Mouse (Mus musculus): ENCODE data around the gene Ap1s1. TPM values are rescaled to one million over a fixed set of nuclear protein-coding genes. Genes with fewer than 3 reads are reported as not detected.

Gene Ap1s1
- 193 and 198 TPM in 2 replicates for polyA plus RNA-seq (2016; fragmentation: Nextera tagmentation; extraction: Ambion mirVana)

DNA sequence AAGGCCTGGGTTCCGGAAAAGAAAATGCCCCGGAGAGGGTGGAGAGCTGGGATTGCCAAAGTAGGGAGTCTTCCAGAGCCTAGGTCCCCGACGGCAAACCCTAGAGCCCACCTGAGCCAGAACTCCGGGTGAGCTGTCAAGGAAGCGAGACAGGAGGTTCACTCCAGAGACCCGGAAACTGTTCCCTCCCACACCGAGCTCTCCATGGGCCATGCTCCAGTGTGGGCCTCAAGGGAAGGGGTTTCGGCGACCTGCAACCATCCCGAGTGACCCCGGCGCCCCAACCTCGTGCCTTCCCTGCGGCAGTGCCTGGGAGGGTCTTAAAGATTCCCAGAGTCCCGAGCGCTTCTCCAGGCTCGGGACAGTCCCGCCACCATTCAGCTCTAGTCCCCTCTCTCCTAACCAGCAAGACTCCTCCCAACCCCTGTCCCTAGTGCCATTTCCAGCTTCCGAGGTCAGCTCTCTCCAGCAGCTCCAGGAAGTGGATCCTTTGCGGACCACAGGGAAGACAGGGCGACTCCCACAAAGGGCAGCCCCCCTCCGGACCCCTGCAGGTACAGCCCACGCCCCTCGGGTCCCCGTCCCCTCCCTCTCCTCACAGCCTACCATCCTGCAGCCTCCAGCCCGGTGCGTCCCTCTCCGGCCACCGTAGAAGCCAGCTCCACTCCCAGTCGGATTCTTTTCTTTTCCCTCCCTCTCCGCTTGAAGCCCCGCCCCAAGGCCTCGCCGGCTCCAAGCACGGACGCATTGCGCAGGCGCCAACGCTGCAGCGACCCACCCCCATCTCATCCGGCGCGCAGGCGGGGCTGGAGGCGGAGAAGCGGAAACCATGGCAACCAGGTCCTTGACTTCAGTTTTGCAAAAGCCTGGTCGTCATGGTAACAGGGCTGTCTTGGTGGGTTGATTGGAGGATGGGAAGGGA, at the start of gene Ap1s1:
TSS of gene Ap1s1 (minus strand) at position 734 of the 922 bp plus-strand sequence.
- Histone ChIP-seq H3K27ac (peak within 1 kb of the TSS; percentile 9; the same call in 1 of the 2 replicates), H3K27me3 (replicated peaks) (no peaks in the 10 kb centered on the region), H3K36me3 (peaks cover 21% of the 10 kb centered on the region), H3K4me2 (replicated peaks) (peak within 1 kb of the TSS; percentile 76), H3K9ac (peak within 1 kb of the TSS; percentile 77), H3K4me3 (peak within 1 kb of the TSS; percentile 67), H3K9me3 (no peaks in the 10 kb centered on the region), H3K4me1 (peaks cover 15% of the 10 kb centered on the region)
- peak; percentile 93 for ATAC-seq (ENCODE audit: low FRiP score, low read depth)
- WGBS, result 1% methylated on average over 48 of the region's 48 CpGs

DNA sequence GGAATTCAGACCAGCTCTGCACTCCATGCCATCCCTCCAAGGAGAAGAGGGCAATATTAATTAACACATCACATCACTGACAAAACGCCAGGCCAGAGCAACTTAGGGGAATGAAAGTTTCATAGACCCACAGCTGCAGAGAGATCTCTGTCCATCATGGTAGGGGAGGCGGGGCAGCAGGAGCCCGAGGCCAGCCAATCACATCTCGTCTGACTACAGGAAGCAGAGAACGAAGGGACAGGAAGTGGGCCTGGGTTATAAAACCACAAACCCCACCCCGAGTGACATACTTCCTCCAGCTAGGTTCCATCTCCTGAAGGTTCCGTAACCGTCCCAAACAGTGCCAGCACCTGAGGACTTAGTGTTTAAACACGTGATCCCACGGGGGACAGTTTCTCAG, 49.2 kb upstream of the Ap1s1 start:
- WGBS, result 85% methylated on average over 10 of the region's 10 CpGs
- H3K27ac ChIP-seq, result no peak overlapping the region
- no peak overlapping the region for H3K4me2 ChIP-seq (replicated peaks)
- H3K4me1 ChIP-seq, result no peaks in the 10 kb centered on the region
- ATAC-seq (ENCODE audit: low FRiP score, low read depth), result no peak
- no peaks in the 10 kb centered on the region for H3K36me3 ChIP-seq
- no peaks in the 10 kb centered on the region for H3K27me3 ChIP-seq (replicated peaks)
- no peak overlapping the region for H3K9ac ChIP-seq
- H3K9me3 ChIP-seq, result no peaks in the 10 kb centered on the region
- no peak overlapping the region for H3K4me3 ChIP-seq

DNA sequence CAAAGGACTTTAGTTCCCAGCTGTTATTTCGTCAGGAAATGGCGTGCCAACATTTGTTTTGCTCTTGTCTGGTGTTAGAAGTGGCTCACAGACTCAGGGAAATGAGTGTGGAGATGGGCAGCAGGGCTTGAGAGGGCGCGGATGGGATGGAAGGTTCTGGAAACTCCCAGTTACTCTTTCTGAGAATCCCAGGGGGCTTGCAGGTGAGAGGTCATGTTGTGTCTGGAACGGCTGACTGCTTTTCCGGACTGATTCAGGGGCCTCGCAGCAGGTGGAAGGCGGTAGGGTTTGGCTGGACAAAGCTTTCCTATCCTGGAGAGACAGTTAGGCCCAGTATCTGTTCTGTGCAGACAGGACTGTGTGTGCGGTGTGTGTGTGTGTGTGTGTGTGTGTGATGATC, 47.8 kb upstream of the Ap1s1 start:
- no peak overlapping the region for H3K4me2 ChIP-seq (replicated peaks)
- 77% methylated on average over 9 of the region's 9 CpGs for WGBS
- H3K4me3 ChIP-seq, result no peak overlapping the region
- no peaks in the 10 kb centered on the region for H3K27me3 ChIP-seq (replicated peaks)
- H3K4me1 ChIP-seq, result no peaks in the 10 kb centered on the region
- H3K9me3 ChIP-seq, result no peaks in the 10 kb centered on the region
- H3K9ac ChIP-seq, result no peak overlapping the region
- no peak overlapping the region for H3K27ac ChIP-seq
- ATAC-seq (ENCODE audit: low FRiP score, low read depth), result no peak
- H3K36me3 ChIP-seq, result no peaks in the 10 kb centered on the region

DNA sequence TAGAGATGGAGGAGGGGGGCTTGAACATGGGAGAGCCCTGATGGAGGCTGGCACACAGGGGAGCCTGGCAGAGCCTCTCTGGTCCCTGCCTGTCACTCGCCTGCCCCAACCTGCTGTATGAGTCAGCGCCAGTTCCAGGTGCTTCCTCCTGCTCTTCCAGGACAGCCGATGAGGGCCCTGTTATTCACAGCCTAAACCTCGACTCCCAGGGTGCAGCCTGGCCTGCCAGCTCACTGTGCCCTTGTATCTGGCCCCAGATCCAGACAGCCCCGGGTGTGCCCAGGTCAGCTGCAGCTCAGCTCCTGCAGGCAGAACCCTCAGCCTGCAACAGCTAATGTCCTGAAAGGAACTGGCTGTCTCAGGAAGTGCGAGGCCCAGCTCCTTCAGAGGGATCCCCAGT, 45.6 kb upstream of the Ap1s1 start:
- Histone ChIP-seq H3K4me2 (replicated peaks) (no peak overlapping the region), H3K27me3 (replicated peaks) (no peaks in the 10 kb centered on the region), H3K27ac (no peak overlapping the region), H3K9ac (no peak overlapping the region), H3K36me3 (no peaks in the 10 kb centered on the region), H3K4me3 (no peak overlapping the region), H3K4me1 (no peaks in the 10 kb centered on the region), H3K9me3 (no peaks in the 10 kb centered on the region)
- 63% methylated on average over 6 of the region's 6 CpGs for WGBS
- no peak for ATAC-seq (ENCODE audit: low FRiP score, low read depth)

DNA sequence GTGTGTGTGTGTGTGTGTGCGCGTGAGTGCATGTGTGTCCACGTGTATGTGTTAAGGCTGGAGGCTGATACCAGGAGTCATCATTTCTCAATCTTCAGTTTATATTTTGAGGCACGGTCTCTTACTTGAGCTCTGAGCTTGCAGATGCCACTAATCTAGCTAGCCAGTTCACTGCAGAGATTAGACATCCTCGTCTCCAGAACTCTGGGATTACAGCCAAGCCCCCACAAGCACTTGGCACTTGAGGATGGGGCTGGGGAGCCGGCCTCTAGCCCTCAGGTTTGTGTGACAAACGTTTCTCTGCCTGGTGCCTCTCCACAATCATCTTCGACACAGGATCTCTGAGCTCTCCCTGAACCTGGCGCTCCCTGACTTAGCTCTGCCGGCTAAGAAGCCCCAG, 44.9 kb upstream of the Ap1s1 start:
- H3K36me3 ChIP-seq, result no peaks in the 10 kb centered on the region
- no peaks in the 10 kb centered on the region for H3K9me3 ChIP-seq
- H3K4me2 ChIP-seq (replicated peaks), result no peak overlapping the region
- H3K4me1 ChIP-seq, result no peaks in the 10 kb centered on the region
- WGBS, result 84% methylated on average over 10 of the region's 10 CpGs
- no peaks in the 10 kb centered on the region for H3K27me3 ChIP-seq (replicated peaks)
- H3K4me3 ChIP-seq, result no peak overlapping the region
- ATAC-seq (ENCODE audit: low FRiP score, low read depth), result no peak
- H3K9ac ChIP-seq, result no peak overlapping the region
- H3K27ac ChIP-seq, result no peak overlapping the region

DNA sequence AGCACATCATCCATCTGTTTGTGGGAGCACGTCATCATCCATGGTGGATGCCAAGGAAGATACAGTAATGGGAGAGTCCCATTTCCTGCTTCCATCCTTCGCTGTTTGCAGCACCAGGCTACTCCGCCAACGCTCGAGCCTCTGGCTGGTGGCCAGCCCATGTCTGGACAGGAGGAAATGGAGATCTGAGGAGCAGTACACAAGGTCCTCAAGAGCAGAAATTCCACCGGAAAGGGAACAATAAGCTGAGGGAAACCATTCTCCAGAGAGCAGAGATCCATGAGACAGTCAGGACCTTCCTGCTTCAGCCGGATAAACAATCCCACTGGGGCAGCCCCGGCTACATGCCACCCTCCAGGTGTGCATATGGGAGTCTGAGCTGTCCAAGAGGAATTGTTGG, 41.5 kb upstream of the Ap1s1 start:
- H3K4me3 ChIP-seq, result no peak overlapping the region
- H3K4me1 ChIP-seq, result no peaks in the 10 kb centered on the region
- no peak for ATAC-seq (ENCODE audit: low FRiP score, low read depth)
- no peak overlapping the region for H3K27ac ChIP-seq
- no peak overlapping the region for H3K4me2 ChIP-seq (replicated peaks)
- no peaks in the 10 kb centered on the region for H3K27me3 ChIP-seq (replicated peaks)
- no peak overlapping the region for H3K9ac ChIP-seq
- H3K36me3 ChIP-seq, result no peaks in the 10 kb centered on the region
- 91% methylated on average over 8 of the region's 8 CpGs for WGBS
- H3K9me3 ChIP-seq, result no peaks in the 10 kb centered on the region

DNA sequence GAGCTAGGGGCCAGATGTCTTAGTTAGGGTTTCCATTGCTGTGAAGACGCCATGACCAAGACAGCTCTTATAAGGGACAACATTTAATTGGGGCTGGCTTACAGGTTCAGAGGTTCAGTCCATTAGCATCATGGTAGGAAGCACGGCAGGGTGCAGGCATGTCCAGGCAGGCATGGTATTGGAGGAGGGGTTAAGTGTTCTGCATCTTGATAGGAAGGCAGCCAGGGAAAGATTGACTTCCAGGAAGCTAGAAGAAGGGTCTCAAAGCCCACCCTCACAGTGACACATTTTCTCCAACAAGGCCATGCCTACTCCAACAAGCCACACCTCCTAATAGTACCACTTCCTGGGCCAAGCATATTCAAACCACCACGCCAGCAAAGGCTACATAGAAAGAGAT, 39.8 kb upstream of the Ap1s1 start:
- no peak for ATAC-seq (ENCODE audit: low FRiP score, low read depth)
- H3K27ac ChIP-seq, result no peak overlapping the region
- H3K9me3 ChIP-seq, result no peaks in the 10 kb centered on the region
- no peaks in the 10 kb centered on the region for H3K36me3 ChIP-seq
- no peak overlapping the region for H3K9ac ChIP-seq
- no peaks in the 10 kb centered on the region for H3K4me1 ChIP-seq
- H3K4me2 ChIP-seq (replicated peaks), result no peak overlapping the region
- H3K27me3 ChIP-seq (replicated peaks), result no peaks in the 10 kb centered on the region
- H3K4me3 ChIP-seq, result no peak overlapping the region
- 87% methylated on average over 3 of the region's 3 CpGs for WGBS

DNA sequence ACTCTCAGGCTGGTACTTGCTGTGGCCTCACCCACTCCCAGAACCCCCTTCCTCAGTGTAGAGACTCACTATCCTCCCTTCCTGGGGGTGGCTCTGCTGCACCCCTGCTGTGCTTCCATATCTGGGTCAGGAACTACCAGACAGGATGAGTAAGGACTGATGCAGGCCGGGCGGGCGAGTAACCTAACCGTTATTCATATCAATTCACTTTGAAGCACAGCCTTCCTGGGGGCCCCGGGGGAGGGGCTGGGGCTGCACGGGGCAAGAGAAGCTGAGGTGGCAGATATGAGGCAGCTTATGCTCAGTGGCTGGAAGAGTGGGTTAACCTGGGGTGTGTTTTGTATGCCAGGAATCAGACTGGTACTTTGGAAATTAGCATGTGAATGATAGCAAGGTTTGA, 39.1 kb upstream of the Ap1s1 start:
- Histone ChIP-seq H3K4me1 (no peaks in the 10 kb centered on the region), H3K9ac (no peak overlapping the region), H3K27ac (no peak overlapping the region), H3K27me3 (replicated peaks) (no peaks in the 10 kb centered on the region), H3K36me3 (no peaks in the 10 kb centered on the region), H3K4me3 (no peak overlapping the region), H3K9me3 (no peaks in the 10 kb centered on the region), H3K4me2 (replicated peaks) (no peak overlapping the region)
- WGBS, result 83% methylated on average over 6 of the region's 6 CpGs
- no peak for ATAC-seq (ENCODE audit: low FRiP score, low read depth)

DNA sequence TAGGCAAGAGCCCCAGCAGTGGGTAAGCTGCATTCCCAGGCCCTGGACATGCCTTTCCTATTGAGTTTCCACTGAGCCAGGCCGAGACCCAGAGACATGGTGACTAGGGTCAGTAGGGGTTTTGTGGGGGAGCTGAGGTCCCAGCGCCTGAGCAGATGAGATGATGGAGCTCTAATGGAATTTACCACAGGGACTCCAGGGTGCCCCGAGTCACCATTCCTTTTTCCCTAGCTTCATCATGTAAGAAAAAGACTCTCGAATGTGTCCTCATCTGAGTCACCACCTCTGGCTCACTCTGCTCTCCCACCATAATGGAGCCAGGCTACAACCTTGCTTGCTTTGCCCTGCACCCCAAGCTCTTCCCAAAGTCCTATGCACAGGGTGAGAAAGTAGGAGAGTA, 37.1 kb upstream of the Ap1s1 start:
- WGBS, result 83% methylated on average over 4 of the region's 4 CpGs

DNA sequence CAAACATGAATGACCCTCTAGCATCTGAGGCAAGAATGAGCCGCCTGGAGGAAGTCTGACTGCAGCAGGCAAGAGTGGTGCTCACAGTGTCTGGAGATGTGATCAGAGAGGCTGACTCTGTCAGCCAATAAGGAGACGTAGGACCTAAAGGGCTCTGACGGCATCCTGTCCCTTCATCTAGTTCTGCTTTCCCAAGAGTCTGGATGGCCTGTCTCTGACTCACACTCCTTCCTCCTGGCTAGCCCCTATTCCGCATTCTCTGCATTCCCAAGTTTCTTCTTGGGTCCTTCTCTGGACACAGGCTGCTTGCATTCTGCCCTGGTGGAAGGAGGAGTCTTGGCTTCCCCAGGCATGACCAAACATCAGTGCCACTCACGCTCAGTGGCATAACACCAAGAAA, 33.9 kb upstream of the Ap1s1 start:
- no peaks in the 10 kb centered on the region for H3K9me3 ChIP-seq
- no peak for ATAC-seq (ENCODE audit: low FRiP score, low read depth)
- H3K9ac ChIP-seq, result no peak overlapping the region
- H3K27ac ChIP-seq, result no peak overlapping the region
- 67% methylated on average over 5 of the region's 5 CpGs for WGBS
- no peak overlapping the region for H3K4me3 ChIP-seq
- H3K36me3 ChIP-seq, result no peaks in the 10 kb centered on the region
- H3K4me2 ChIP-seq (replicated peaks), result no peak overlapping the region
- H3K27me3 ChIP-seq (replicated peaks), result no peaks in the 10 kb centered on the region
- no peaks in the 10 kb centered on the region for H3K4me1 ChIP-seq

More for the DNA sequence above, 37.1 kb upstream of the Ap1s1 start:
- H3K4me1 ChIP-seq, result no peaks in the 10 kb centered on the region
- no peaks in the 10 kb centered on the region for H3K27me3 ChIP-seq (replicated peaks)
- no peak overlapping the region for H3K4me3 ChIP-seq
- no peaks in the 10 kb centered on the region for H3K9me3 ChIP-seq
- no peak overlapping the region for H3K4me2 ChIP-seq (replicated peaks)
- H3K36me3 ChIP-seq, result no peaks in the 10 kb centered on the region
- no peak overlapping the region for H3K9ac ChIP-seq
- no peak for ATAC-seq (ENCODE audit: low FRiP score, low read depth)
- no peak overlapping the region for H3K27ac ChIP-seq

DNA sequence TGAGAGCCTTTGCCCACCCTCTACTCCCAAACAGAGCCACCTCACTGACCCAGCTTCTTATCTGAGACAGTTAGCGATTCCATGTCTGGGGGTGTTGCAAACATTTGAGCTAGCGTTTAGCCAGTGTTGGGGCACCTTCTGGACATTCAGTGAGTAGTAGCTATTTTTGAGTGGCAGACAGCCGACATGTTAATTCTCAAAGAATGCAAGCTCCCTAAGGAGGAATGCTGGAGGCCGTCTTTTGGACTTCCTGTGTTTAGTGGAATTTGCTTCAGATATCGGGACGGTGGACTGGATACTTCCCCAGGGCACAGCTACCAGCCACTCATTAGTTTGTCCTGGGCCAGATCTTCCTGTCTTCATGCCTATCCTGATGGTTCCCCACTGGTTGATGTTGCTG, 32.7 kb upstream of the Ap1s1 start:
- no peak overlapping the region for H3K4me2 ChIP-seq (replicated peaks)
- no peaks in the 10 kb centered on the region for H3K36me3 ChIP-seq
- no peak overlapping the region for H3K27ac ChIP-seq
- ATAC-seq (ENCODE audit: low FRiP score, low read depth), result no peak
- H3K4me3 ChIP-seq, result no peak overlapping the region
- H3K9me3 ChIP-seq, result no peaks in the 10 kb centered on the region
- no peak overlapping the region for H3K9ac ChIP-seq
- WGBS, result 77% methylated on average over 6 of the region's 6 CpGs
- H3K27me3 ChIP-seq (replicated peaks), result no peaks in the 10 kb centered on the region
- no peaks in the 10 kb centered on the region for H3K4me1 ChIP-seq

DNA sequence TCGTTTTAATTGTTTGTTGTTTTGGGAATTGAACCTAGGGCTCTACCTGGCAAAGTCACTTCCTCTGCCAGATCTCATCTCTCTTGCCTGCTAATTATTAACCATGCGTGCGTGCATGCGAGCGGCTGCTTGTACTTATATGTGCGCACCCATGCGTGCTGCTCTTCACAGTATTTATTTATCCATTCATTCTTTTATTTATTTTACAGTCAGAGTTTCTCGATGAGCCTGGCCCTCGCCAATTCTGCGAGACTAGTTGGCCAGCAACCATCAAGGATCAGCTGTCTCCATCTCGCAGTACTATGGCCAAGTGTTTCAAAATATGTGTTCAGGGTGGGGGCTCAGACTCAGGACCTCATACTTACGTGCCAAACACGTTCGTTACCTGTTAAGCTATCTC, 32.1 kb upstream of the Ap1s1 start:
- Histone ChIP-seq H3K27me3 (replicated peaks) (no peaks in the 10 kb centered on the region), H3K4me1 (no peaks in the 10 kb centered on the region), H3K9ac (no peak overlapping the region), H3K9me3 (no peaks in the 10 kb centered on the region), H3K36me3 (no peaks in the 10 kb centered on the region), H3K4me3 (no peak overlapping the region), H3K27ac (no peak overlapping the region), H3K4me2 (replicated peaks) (no peak overlapping the region)
- WGBS, result 87% methylated on average over 14 of the region's 14 CpGs
- no peak for ATAC-seq (ENCODE audit: low FRiP score, low read depth)

DNA sequence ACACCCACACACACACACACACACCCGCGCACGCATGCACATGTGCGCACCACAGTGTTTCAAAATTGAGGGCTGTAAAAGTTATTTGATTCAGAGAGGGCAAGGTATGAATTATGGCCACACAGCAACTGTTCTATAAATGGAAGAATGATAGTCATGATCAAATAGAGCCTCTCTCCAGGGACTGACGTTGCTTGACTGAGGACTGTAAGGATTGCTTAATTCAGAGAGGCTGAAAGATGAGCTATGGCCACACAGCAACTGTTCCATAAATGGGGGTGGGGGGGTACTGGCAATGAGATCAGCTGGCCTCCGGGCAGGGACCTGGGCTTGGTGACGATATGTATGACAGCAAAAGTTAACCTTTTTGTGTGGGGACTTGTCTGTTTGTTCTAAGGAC, 31.3 kb upstream of the Ap1s1 start:
- Histone ChIP-seq H3K27ac (no peak overlapping the region), H3K36me3 (no peaks in the 10 kb centered on the region), H3K4me3 (no peak overlapping the region), H3K9ac (no peak overlapping the region), H3K27me3 (replicated peaks) (no peaks in the 10 kb centered on the region), H3K9me3 (no peaks in the 10 kb centered on the region), H3K4me2 (replicated peaks) (no peak overlapping the region), H3K4me1 (0 out of 2 replicates have a peak, but pooled peaks cover 3% of the 10 kb centered on the region)
- ATAC-seq (ENCODE audit: low FRiP score, low read depth), result no peak
- WGBS, result 90% methylated on average over 7 of the region's 7 CpGs

Data from neural tube, embryonic 12.5 days (tissue).